Comparison of ENCODE assay signal across 12 mouse cellular contexts in genomic region chr3:151647637-151648036, GRCm38 (mm10).
DNase-seq lines count a peak whose midpoint lies in the region; ATAC-seq and TF ChIP-seq lines count a peak whose summit lies in the region.
"Had no signal": no experiment of that assay in that cellular context is flagged by ENCODE, and none has a peak within 500 bp of the region (broad histone marks: within the 10 kb centered on the region; RNA-seq: fewer than 3 reads in every experiment).

No protein-coding gene starts in this region.

- no peaks in the 10 kb centered on the region for H3K27me3 ChIP-seq in forebrain, embryonic 11.5 days (ENCODE audit: control insufficient read depth, insufficient read depth, low read length)
- no peaks in the 10 kb centered on the region for H3K27me3 ChIP-seq in forebrain, postnatal 0 days (ENCODE audit: insufficient read depth, low read length)
- H3K27me3 ChIP-seq in embryonic facial prominence, embryonic 10.5 days (replicated peaks; ENCODE audit: low read depth, poor library complexity, severe bottlenecking) = no peaks in the 10 kb centered on the region
- H3K27me3 ChIP-seq: liver, embryonic 13.5 days had no signal

- no peaks in the 10 kb centered on the region for H3K36me3 ChIP-seq in forebrain, embryonic 11.5 days (ENCODE audit: control insufficient read depth, insufficient read depth, low read length)
- no peaks in the 10 kb centered on the region for H3K36me3 ChIP-seq in forebrain, postnatal 0 days (ENCODE audit: insufficient read depth)
- no peaks in the 10 kb centered on the region for H3K36me3 ChIP-seq in ES-E14 (ENCODE audit: control insufficient read depth, insufficient read depth, low read length, poor library complexity, severe bottlenecking)
- H3K36me3 ChIP-seq in embryonic facial prominence, embryonic 10.5 days (replicated peaks) = no peaks in the 10 kb centered on the region
- H3K36me3 ChIP-seq: liver, embryonic 13.5 days had no signal

- H3K27ac ChIP-seq in forebrain, embryonic 11.5 days (ENCODE audit: low read depth, low read length) = no peak overlapping the region
- no peak overlapping the region for H3K27ac ChIP-seq in forebrain, postnatal 0 days (ENCODE audit: low read depth, low read length)
- H3K27ac ChIP-seq in ES-E14 (ENCODE audit: insufficient read depth, low read depth, low read length, poor library complexity, severe bottlenecking) = no peak overlapping the region
- H3K27ac ChIP-seq in embryonic facial prominence, embryonic 10.5 days (replicated peaks) = no peak overlapping the region
- H3K27ac ChIP-seq: liver, embryonic 13.5 days had no signal

- WGBS in forebrain, embryonic 11.5 days = 73% methylated on average over 10 of the region's 10 CpGs
- WGBS in forebrain, postnatal 0 days = 71% methylated on average over 10 of the region's 10 CpGs
- WGBS in embryonic facial prominence, embryonic 10.5 days = 71% methylated on average over 10 of the region's 10 CpGs

- intact Hi-C loops in left cerebral cortex, postnatal 4 days (cut with DNase I) = no loop called here

- H3K9ac ChIP-seq in forebrain, embryonic 11.5 days (ENCODE audit: low read length) = no peak overlapping the region
- no peak overlapping the region for H3K9ac ChIP-seq in forebrain, postnatal 0 days
- H3K9ac ChIP-seq in ES-E14 (ENCODE audit: insufficient read depth, low read depth, low read length, poor library complexity, severe bottlenecking) = no peak overlapping the region
- H3K9ac ChIP-seq: liver, embryonic 13.5 days had no signal

- in situ Hi-C loops in ES-E14 (cut with MboI; ENCODE audit: low sequenced_read_pairs in 2 of 2, unreplicated experiment in 2 of 2) = no loop called here

- ATAC-seq in forebrain, embryonic 11.5 days (replicated peaks; ENCODE audit: low FRiP score) = no peak
- ATAC-seq in forebrain, postnatal 0 days = no peak

- no peak for TF ChIP-seq CTCF in forebrain, postnatal 0 days (IDR thresholded peaks at IDR 0.05; ENCODE audit: low read depth)

- no peaks in the 10 kb centered on the region for H3K4me1 ChIP-seq in forebrain, embryonic 11.5 days (replicated peaks; ENCODE audit: control insufficient read depth, insufficient read depth, low read length)
- H3K4me1 ChIP-seq in forebrain, postnatal 0 days (ENCODE audit: insufficient read depth) = no peaks in the 10 kb centered on the region
- no peaks in the 10 kb centered on the region for H3K4me1 ChIP-seq in ES-E14 (ENCODE audit: control insufficient read depth in 2 of 2, insufficient read depth in 2 of 2, low read length in 2 of 2, poor library complexity in 1 of 2)
- H3K4me1 ChIP-seq in embryonic facial prominence, embryonic 10.5 days = no peaks in the 10 kb centered on the region
- H3K4me1 ChIP-seq: liver, embryonic 13.5 days had no signal

- DNase-seq in forebrain, embryonic 11.5 days (ENCODE audit: low spot score) = peak; percentile 51
- no peak for DNase-seq in forebrain, postnatal 0 days
- peak; percentile 24 for DNase-seq in left cerebral cortex, postnatal 4 days
- no peak for DNase-seq in left cerebral cortex, adult 8-10 months (ENCODE audit: low spot score in 2 of 2)
- peak; percentile 25 for DNase-seq in ES-E14 (ENCODE audit: low read depth, low spot score)
- DNase-seq in embryonic facial prominence, embryonic 10.5 days (ENCODE audit: low spot score) = peak; percentile 12
- no peak for DNase-seq in urinary bladder, adult 2 months (ENCODE audit: low spot score)
- DNase-seq in layer of hippocampus, postnatal 10 days (ENCODE audit: low spot score in 2 of 2) = no peak
- DNase-seq: B cell, adult 2 months; heart, postnatal 14 days; kidney, adult 8-10 months; liver, embryonic 13.5 days had no signal

- no peak overlapping the region for H3K4me3 ChIP-seq in forebrain, embryonic 11.5 days (ENCODE audit: low read depth, low read length)
- H3K4me3 ChIP-seq in forebrain, postnatal 0 days (ENCODE audit: low read depth, low read length) = no peak overlapping the region
- no peak overlapping the region for H3K4me3 ChIP-seq in ES-E14 (ENCODE audit: insufficient read depth in 1 of 2, low read depth in 1 of 2, low read length in 2 of 2, poor library complexity in 1 of 2, severe bottlenecking in 1 of 2)
- no peak overlapping the region for H3K4me3 ChIP-seq in embryonic facial prominence, embryonic 10.5 days
- H3K4me3 ChIP-seq: liver, embryonic 13.5 days had no signal

- H3K9me3 ChIP-seq in forebrain, embryonic 11.5 days (ENCODE audit: control insufficient read depth, low read length) = no peaks in the 10 kb centered on the region
- H3K9me3 ChIP-seq in forebrain, postnatal 0 days (ENCODE audit: low read length) = no peaks in the 10 kb centered on the region
- H3K9me3 ChIP-seq in ES-E14 (ENCODE audit: control insufficient read depth, insufficient read depth, low read depth, low read length) = no peaks in the 10 kb centered on the region
- H3K9me3 ChIP-seq in embryonic facial prominence, embryonic 10.5 days = no peaks in the 10 kb centered on the region
- H3K9me3 ChIP-seq: liver, embryonic 13.5 days had no signal

- no peak overlapping the region for H3K4me2 ChIP-seq in forebrain, embryonic 11.5 days (ENCODE audit: low read depth, low read length, severe bottlenecking)
- no peak overlapping the region for H3K4me2 ChIP-seq in forebrain, postnatal 0 days (ENCODE audit: low read depth)
- H3K4me2 ChIP-seq: liver, embryonic 13.5 days had no signal

TF ChIP-seq in ES-E14, 5 proteins besides CTCF, POLR2A, EP300 and RAD21:
- TF ChIP-seq ZC3H11A (IDR thresholded peaks at IDR 0.05; ENCODE audit: borderline replicate concordance, low read depth, low read length) (no peak), MAFK (IDR thresholded peaks at IDR 0.05; ENCODE audit: insufficient read depth, low read depth, low read length) (no peak), CHD2 (IDR thresholded peaks at IDR 0.05; ENCODE audit: low read depth, low read length) (no peak), ZNF384 (IDR thresholded peaks at IDR 0.05; ENCODE audit: low read depth, low read length) (no peak), HCFC1 (IDR thresholded peaks at IDR 0.05; ENCODE audit: borderline replicate concordance, insufficient read depth, low read length) (no peak)

Comparison
In these comparisons a context has a peak if more than half of its experiments do, and no peak if none do; other contexts are left out.
1. DNase-seq: peak in forebrain, embryonic 11.5 days (single experiment), left cerebral cortex, postnatal 4 days (single experiment), ES-E14 (single experiment) and embryonic facial prominence, embryonic 10.5 days (single experiment); none in forebrain, postnatal 0 days (single experiment), left cerebral cortex, adult 8-10 months (0 of 2), urinary bladder, adult 2 months (single experiment) and layer of hippocampus, postnatal 10 days (0 of 2).